Mouse (Mus musculus) WW6 (cell line): ENCODE data around the gene Gm42742.

Source experiments
- DNase-seq: peaks from one replicate; pipeline ENCODE4 v3.0.0-alpha.2; 2013; ENCODE audit warnings: low read depth, low spot score

Gm42742 gene

GRCm38 (mm10) chr7:127020901-127021562 lies at the start of gene Gm42742, which contains the start of gene Prrt2:
Gene Gm42742, minus strand, starts transcription at chr7:127021097.
Gene Prrt2, minus strand, starts transcription at chr7:127021211.
- no peak for DNase-seq

- DNase-seq: no peak
Measured at GRCm38 (mm10) chr7:127066317-127066716, 45.4 kb upstream of the Gm42742 start.

- DNase-seq: no peak
Measured at GRCm38 (mm10) chr7:127065538-127065937, 44.6 kb upstream of the Gm42742 start.

- DNase-seq: no peak
Measured at GRCm38 (mm10) chr7:127055026-127055585, 34.2 kb upstream of the Gm42742 start.

- peak; percentile 66 for DNase-seq
Measured at GRCm38 (mm10) chr7:127041851-127042672, 21.2 kb upstream of the Gm42742 start, which contains the start of gene Kif22. Gene Kif22, minus strand, starts transcription at chr7:127042471.

GRCm38 (mm10) chr7:127031244-127031643 lies 10.3 kb upstream of the Gm42742 start:
- no peak for DNase-seq

GRCm38 (mm10) chr7:127030172-127030571 lies 9.3 kb upstream of the Gm42742 start:
- no peak for DNase-seq

GRCm38 (mm10) chr7:127027885-127028284 lies 7.0 kb upstream of the Gm42742 start:
- no peak for DNase-seq

GRCm38 (mm10) chr7:127026984-127027726 lies 6.3 kb upstream of the Gm42742 start, which contains the start of gene Maz:
Gene Maz, minus strand, starts transcription at chr7:127027037.
- peak; percentile 98 for DNase-seq

GRCm38 (mm10) chr7:127026616-127026983 lies 5.7 kb upstream of the Gm42742 start:
- no peak for DNase-seq

GRCm38 (mm10) chr7:127026161-127026600 lies 5.3 kb upstream of the Gm42742 start:
- no peak for DNase-seq

GRCm38 (mm10) chr7:127025556-127026160 lies 4.8 kb upstream of the Gm42742 start:
- DNase-seq: no peak

GRCm38 (mm10) chr7:127024755-127025555 lies 4.1 kb upstream of the Gm42742 start:
- no peak for DNase-seq

- DNase-seq: no peak
Measured at GRCm38 (mm10) chr7:127023896-127024690, 3.2 kb upstream of the Gm42742 start.

- DNase-seq: no peak
Measured at GRCm38 (mm10) chr7:127023272-127023691, 2.4 kb upstream of the Gm42742 start.

- DNase-seq: no peak
Measured at GRCm38 (mm10) chr7:127022528-127023271, 1.8 kb upstream of the Gm42742 start.

- DNase-seq: no peak
Measured at GRCm38 (mm10) chr7:127021563-127022527, 948 bp upstream of the Gm42742 start.

GRCm38 (mm10) chr7:127020491-127020890 lies 406 bp downstream of the Gm42742 start:
- no peak for DNase-seq
